Mouse (Mus musculus) testis, postnatal 10 days (tissue): Measurements from ENCODE around the gene Hsd3b7.

Experiments
- DNase-seq: peaks from one replicate; pipeline ENCODE4 v3.0.0; 2021; ENCODE audit warnings: low spot score

Gene Hsd3b7

DNA sequence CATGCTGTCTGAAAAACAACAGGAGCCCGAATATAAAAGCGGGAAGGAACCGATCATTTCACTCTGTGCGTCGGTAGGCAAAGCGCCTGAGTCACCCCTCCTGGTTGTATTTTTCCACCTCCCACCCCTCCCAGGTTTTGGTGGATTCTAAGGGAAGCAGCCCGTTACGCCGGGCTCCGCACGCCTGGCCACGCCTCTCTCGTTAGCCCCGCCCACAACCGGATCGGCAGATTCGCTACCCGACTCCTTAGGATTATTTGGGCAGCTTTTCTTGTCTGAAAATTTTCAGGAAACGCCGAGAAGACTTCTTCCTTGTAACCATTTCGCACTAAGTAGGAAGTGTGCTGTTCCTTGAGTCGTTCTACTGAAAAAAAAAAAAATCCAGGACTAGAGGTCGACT lies 24.0 kb upstream of the Hsd3b7 start, which contains the start of gene Setd1a:
Setd1a (plus strand) TSS at position 245 of the 400 bp plus-strand sequence.
- peak; percentile 98 for DNase-seq

DNA sequence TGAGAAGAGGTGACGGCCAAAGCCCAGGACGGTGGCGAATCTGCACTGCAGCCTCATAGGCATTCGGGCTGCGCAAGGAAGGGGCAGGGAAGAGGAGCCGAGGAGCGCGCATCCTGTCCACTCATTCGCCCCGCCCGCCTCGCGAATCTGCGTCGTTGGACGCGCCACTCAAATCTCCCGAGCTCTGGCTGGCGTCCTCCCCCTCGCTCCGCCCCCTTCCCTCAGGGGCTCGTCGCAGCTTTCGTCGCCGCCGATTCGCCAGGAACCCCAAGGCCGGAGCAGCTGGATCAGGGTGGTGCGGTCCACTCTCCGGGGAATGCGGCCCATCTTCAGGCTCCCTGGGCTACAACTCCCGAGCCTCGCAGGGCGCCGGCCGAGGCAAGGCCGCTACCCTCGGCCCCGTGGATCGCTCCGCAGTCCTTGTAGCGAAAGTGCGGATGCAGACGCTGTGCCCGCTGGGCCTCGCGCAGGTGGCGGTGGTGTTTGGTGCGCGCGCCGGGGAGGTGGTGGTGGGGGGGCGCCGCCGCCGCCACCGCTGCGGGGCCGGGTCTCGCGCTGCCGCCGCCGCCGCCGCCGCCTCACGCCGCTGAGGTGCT lies 23.4 kb upstream of the Hsd3b7 start:
- DNase-seq = peak; percentile 99

DNA sequence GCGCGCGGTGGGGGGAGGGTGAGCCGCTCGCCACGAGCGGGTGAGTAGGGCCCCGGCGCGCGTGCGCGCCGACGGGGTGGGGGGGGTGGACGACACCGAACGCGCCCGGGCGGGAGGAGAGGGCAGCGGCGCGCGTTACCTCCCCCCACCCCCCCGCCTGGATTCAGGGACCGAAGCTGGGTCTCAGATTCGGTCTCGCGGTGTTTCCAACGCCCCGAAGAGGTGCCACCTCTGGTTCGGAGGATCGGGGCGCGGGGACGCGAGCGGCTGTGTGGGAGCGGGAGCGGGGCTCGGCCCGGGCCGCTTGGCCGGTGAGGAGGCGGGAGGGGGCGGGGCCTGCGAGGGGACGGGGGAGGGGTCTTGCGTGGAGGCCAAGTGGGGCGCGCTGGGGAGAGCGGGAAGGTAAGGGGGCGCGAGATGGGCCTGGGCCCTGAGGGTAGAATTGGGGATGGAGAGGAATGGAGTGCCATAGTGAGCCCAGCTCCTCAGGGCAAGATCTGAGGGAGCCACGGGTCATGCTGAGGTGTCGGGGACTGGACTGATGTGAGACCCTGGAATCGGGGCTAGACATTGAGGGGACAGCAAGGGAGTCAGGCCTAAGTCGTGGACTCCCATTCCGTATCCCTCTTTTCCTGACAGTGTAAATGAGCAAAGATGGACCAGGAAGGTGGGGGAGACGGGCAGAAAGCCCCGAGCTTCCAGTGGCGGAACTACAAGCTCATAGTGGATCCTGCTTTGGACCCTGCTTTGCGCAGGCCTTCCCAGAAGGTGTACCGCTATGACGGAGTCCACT lies 22.7 kb upstream of the Hsd3b7 start:
- DNase-seq = peak; percentile 87

DNA sequence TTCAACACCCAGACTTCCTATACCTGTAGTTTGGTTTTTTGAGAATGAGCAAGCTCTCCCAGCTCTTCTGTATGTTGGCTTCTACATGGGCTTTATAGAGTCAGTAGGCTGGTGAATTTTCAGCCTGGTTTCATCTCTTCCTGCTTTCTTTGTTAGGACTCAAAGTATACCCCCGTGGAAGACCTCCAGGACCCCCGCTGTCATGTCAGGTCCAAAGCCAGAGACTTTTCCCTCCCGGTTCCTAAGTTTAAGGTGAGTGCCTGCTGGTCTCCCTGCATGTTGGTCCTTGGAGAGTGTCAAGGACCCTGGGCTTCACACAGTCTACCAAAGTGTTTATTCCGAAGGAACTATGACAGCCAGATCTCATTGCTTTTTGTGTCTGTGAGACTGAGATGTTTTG lies 22.1 kb upstream of the Hsd3b7 start:
- DNase-seq = no peak

DNA sequence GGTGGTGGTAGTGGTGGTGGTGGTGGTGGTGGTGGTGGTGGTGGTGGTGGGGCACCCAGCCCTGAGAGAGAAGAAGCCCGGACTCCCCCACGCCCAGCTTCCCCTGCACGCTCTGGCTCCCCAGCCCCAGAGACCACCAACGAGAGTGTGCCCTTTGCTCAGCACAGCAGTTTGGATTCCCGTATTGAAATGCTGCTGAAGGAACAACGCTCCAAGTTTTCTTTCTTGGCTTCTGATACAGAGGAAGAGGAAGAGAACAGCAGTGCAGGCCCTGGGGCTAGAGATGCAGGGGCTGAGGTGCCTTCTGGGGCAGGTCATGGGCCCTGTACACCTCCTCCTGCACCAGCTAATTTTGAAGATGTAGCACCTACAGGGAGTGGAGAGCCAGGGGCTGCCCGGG lies 15.1 kb upstream of the Hsd3b7 start, which contains the start of gene Gm49388:
Gm49388 (plus strand) TSS at position 301 of the 400 bp plus-strand sequence.
- DNase-seq = no peak

DNA sequence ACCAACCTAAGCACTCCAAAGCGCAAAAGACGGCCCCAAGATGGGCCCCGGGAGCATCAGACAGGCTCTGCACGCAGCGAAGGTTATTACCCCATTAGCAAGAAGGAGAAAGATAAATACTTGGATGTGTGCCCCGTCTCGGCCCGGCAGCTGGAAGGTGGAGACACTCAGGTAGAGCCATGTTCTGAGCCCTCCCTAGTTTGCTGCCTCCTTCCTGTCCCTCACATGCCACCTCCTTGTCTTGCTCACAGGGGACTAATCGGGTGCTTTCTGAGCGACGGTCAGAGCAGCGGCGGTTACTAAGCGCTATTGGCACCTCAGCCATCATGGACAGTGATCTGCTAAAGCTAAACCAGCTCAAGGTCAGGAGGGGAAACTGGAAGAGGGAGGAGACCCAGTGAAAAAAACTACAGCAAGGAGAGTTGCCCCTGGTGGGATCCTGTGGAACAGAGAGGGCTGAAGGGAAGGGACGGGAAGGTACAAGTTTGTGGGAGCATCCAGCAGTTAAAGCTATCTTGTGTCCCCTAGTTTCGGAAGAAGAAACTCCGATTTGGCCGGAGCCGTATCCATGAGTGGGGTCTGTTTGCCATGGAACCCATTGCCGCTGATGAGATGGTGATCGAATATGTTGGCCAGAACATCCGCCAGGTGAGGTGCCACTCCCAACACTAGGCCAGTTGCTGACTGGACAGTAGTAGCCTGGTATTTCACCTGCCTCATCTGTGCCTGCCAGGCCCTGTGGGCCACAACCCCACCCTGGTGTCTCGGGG lies 3.1 kb upstream of the Hsd3b7 start:
- peak; percentile 40 for DNase-seq

DNA sequence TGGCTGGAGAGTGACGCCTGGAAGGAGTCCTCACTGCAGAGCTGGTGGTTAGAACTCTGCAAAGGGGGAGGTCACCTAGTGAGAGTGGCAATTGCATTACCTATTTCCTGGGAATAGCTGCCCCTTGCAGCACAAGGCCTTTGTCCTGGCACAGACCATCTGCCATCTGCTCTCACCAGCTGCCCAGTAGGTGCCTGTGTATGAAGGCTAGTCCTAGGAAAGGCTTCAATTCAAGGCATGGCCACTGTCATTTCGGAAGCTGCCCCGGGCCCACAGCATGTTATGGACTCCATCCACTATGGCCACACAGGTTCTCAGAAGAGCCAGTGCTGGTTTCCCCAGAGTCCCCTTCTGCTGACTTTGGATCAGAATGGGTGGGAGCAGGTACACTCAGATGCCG lies 1.8 kb upstream of the Hsd3b7 start:
- no peak for DNase-seq

DNA sequence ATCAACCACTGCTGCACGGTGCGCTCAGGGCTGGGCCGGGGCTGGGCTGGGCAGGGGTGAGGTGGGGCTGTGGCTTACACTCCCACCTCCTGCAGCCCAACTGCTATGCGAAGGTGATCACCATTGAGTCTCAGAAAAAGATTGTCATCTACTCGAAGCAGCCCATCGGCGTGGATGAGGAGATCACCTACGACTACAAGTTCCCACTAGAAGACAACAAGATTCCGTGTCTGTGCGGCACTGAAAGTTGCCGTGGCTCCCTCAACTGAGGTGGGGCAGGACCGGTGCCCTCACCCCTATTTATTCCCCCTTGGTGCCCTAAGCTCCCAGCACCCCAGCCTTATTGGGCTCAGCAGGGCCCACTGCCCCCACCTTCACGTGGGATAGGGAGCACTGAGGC lies 1.2 kb upstream of the Hsd3b7 start:
- peak; percentile 39 for DNase-seq

DNA sequence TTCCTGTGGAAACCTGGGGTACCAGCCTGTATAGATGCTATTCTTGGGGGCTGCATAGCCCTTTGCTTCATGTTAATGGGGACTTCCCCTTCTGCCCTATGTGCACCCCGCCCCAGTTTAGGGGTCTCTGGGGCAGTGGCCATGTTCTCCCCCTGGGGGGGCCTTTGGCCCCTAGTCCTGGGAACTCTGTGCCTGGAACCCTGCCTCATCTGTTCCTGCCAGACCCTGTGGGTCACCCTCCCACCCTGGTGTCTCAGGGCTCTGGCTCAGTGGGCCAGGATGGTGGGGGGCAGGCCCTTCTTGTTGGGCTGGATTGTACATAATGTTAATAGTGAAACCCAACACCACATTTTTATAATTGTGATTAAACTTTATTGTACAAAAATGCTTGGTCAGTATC lies 666 bp upstream of the Hsd3b7 start:
- DNase-seq = peak; percentile 40

DNA sequence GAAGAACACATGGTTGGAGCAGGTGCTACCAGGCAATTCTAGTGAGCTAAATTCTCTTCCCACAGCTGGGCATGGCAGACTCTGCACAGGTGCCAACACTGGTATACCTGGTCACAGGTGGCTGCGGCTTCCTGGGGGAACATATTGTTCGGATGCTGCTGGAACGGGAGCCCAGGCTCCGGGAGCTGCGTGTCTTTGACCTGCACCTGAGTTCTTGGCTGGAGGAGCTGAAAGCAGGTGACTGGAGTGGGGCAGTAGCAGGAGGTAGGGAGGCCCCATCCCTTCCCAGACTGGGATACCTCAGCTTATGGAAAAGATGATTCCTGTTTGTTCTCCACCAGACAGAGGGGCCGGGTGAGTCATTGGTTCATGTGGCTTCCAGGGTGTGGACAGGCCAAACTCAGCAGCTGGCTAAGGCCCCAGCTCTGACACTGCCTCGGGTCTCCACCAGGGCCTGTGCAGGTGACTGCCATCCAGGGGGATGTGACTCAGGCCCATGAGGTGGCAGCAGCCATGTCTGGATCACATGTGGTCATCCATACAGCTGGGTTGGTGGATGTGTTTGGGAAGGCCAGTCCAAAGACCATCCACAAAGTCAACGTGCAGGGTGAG lies 712 bp downstream of the Hsd3b7 start:
- peak; percentile 46 for DNase-seq

DNA sequence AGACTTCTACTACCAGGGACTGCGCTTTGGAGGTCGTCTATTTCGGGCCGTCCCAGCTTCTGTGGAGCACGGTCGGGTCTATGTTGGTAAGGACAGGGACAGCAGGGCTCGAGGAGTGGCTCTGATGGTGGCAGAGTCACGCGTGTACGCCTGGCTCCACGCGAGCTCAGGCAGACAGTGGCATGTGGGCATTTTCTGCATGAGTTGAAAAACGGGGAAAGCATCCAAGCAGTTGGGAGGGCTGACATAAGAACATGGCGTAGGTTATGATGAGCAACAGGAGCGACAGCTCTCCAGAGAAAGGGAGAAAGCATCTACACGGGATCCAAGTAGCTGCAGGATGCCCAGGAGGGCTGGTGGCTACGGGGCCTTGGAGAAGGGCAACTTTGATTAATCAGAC lies 1.9 kb downstream of the Hsd3b7 start:
- no peak for DNase-seq

DNA sequence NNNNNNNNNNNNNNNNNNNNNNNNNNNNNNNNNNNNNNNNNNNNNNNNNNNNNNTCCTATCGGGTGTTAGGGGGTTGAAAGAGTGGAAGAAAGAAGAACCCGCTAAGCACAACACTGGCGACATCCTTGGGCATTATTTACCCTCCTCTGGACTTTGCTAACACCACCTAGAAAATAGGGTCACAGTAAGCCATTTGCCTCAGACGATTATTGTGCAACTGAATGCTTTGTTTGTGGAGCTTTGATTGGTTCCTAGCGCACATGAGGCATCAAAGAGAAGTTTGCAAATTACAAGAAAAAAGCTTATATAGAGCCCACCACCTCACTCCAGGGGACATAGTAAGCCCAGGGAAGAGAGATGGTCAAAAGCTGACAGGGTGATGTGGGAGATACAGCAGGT lies 8.4 kb downstream of the Hsd3b7 start:
- DNase-seq = no peak

DNA sequence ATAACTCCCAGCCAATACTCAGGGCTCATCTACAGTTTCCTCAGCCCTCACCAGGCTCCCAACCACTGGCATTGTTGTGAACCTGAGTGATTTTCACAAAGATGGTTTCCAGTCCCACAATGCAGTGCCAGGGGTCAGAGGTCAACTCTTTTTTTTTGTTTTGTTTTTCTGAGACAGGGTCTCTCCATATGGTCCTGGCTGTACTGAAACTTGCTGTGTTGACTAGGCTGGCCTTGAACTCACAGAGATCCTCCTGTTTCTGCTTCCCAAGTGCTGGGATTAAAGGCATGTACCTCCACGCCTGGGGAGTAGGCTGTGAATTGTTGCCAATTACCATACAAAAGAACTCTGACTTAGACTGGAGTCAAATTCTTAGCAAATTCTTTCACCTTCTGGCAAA lies 9.4 kb downstream of the Hsd3b7 start:
- DNase-seq = no peak

DNA sequence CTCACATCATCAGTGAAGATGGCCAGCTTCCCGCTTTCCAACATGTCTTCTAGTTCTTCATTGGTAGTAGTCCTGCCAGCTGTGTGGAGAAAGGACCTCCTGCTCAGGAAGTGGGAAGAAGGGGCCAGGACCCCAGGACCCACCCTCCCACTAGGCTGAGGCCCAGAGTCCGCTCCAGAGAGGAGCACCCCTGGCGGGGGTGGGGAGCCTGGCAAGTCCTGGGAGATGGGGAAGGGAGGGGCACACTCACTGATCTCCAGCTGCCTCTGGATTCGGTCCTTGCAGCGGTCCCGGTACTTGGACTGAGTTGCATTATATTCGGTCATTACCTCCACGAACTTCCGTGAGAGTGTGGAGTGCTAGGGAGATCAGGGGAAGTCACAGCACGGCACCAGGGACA lies 10.2 kb downstream of the Hsd3b7 start:
- no peak for DNase-seq

DNA sequence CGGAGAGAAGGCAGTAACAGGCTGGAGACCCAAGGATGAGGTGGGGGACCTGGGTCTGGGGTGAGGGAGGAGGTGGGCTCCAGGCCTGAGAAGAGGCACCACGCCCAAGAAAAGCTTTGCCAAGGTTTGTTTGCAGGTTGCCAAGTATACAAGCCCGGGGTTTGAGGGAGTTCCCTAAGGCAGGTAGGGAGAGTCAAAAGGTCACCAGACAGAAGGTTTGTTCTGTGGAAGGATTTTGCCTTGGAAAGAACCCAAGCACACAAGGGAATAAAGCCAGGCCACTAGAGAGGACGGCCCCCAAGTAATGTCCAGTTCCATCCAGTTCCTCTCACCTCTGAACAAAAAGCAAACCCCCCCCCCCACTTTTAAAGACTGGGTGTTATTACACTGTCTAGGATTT lies 10.8 kb downstream of the Hsd3b7 start:
- no peak for DNase-seq

DNA sequence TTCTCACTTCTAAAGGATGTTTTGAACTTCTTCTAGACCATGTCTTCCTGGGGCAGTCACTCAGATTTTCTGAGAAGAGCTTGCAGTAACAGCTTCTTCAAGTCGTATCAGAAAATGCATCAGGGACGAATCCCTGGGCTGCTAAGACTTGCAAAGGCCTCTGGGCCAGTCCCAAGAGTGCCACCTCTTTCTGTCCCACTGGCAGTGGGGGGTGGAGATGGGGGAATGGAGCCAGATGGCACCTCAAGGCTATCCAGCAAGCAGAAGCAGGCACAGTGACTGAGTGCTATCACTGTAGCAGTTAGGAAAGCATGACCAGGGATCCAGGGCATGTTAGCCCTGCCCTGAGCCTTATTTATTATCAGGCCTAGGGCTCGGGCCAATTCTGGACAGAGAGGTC lies 11.9 kb downstream of the Hsd3b7 start:
- DNase-seq = no peak

DNA sequence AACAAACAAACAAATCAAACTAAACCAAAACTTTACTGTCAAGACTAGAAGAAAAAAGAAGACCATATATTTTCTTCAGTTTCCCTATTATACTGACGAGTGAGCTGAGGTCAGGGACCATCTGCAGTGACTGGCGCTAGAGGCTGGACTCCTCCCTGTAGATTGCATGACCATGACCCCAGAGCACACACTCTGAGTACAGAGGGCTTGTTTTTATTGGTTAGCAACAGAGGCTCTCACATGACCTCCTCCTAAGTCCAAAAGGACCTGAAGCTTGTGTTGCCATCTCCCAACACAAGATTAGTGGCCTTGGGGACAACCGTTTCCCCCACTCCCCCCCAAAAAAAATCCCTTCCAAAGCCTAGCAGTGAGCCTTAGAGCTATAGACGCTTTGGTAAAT lies 13.4 kb downstream of the Hsd3b7 start:
- DNase-seq = no peak

DNA sequence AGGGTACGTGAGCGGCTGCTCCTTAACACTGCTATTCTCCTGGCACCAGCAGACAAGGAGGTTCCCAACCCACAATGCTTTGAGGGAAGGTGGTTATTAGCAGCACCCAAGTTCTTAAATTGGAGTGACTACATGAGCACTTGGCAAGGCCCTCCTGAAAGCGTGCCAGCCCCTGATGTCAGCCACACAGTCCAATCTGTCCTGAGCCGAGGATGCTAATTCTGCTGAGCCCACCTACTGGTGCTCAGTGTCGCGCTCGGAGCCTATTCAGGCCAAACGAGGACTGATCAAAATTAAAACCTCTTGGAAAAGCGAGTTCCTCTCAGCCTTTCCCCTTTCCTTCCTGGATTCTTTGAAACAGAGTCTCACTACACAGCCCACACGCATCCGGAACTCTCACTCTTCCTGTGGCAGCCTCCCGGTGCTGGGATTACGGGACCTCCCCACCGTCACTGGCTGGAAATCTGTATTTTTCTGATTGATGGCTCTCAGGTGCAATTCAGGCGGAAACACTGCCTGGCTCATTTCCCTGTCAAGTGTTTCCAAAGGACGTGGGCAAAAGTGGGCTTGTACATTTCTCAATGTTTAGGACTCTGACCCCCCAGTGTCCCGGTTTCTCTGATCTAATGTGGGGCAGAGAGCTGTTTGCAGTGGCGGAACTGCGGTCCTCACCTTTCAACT lies 14.0 kb downstream of the Hsd3b7 start:
- peak; percentile 83 for DNase-seq

DNA sequence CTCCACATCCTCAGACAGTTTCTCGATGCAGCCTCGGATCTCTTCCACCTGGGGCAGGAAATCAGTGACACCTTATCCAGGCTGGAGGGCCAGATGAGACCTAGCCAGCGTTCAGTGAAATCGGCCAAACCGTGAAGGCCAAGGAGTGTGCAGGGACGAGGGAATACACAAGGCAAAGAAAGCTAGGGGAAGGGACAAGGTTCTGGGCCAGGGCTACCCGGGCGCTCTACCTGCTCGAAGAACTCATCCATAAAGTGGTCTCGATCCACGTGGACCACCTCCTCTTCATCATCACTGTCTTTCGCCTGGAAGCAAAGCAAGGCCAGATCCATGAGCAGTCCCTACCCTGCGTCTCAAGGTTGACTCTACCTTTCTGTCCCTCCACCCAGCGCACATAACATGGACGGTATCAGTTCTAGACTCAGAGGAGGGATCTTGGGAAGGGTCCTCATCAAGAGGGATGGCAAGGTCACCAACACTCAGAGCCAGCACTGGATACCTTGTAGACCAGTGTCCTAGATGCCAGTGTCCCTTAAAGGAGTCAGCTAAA lies 14.8 kb downstream of the Hsd3b7 start:
- no peak for DNase-seq

DNA sequence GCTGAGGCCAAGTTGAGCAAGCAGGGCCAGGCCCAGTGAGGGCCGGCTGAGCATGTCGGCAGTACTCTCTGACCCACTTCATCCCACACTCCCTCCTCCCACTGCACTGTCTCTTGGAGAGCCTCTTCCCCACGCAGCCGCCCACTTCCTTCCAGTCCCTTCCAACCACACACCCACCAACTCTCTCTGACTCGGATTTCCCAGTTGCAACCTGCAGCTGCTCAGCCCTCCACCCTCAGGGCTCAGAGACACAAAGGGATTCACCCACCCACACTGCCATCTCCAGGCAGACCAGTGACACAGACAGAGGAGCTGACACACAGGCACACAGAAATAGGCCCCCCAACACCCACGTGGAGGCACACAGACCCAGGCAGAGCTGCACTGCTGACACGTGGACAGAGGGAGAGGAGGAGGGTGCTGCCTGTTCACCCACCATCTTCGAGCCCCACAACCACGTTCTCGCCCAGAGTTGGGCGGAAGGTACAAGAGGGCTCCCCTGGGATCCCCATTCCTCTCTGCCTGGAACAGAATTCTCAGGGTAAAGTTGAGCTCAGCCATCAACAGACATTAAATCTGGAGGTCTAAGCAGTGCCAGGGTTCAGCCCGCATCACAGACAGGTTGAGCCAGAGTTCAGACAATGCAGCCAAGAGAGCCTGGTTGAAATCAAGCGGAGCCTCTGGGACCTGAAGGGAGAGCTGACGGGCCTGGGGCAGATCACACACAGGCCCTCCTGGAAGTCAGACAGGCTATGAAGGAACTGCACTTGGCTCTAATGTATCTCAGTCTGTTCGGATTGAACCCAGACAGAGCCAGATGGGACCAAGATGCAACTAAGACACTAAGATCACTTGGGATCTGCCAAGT lies 15.8 kb downstream of the Hsd3b7 start:
- peak; percentile 56 for DNase-seq

DNA sequence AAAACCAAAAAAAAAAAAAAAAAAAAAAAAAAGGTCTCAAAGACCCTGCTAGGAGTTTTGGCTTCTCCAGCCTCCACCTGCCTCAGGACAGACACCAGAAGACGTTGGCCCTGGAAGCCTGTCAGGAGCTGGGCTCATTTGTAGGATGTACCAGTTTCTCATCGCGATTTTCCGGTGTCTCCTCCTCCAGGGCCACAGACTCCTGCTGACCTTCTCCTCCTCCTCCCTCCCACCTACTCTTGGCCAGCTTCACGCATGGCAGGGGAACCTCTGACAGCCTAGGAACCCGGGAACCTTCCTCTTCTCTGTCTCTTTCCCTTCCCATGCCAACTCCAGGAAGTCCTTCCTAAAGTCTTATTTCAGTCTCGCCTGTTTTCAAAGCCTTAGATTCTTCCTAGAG lies 16.6 kb downstream of the Hsd3b7 start:
- no peak for DNase-seq
